10 mouse cellular contexts compared by ENCODE assay signal in genomic region chr5:148756246-148756930, GRCm38 (mm10).
A peak's percentile ranks its signal among the peaks of the same experiment; 100 is the strongest.
DNase-seq lines count a peak whose midpoint lies in the region; ATAC-seq and TF ChIP-seq lines count a peak whose summit lies in the region.
"Had no signal": no experiment of that assay in that cellular context is flagged by ENCODE, and none has a peak within 500 bp of the region (broad histone marks: within the 10 kb centered on the region; RNA-seq: fewer than 3 reads in every experiment).

No protein-coding gene starts in this region.

- ATAC-seq in forebrain, postnatal 0 days, result no peak
- no peak for ATAC-seq in megakaryocyte, adult 5-6 weeks (ENCODE audit: poor library complexity, severe bottlenecking)
- ATAC-seq in granulocyte monocyte progenitor cell, adult 5-6 weeks (replicated peaks; ENCODE audit: poor library complexity, severe bottlenecking), result no peak

- WGBS in forebrain, postnatal 0 days, result 89% methylated on average over 16 of the region's 16 CpGs
- 84% methylated on average over 16 of the region's 16 CpGs for WGBS in forebrain, embryonic 10.5 days

- H3K9ac ChIP-seq in forebrain, postnatal 0 days, result no peak overlapping the region
- H3K9ac ChIP-seq: midbrain, embryonic 13.5 days had no signal

- H3K4me1 ChIP-seq in forebrain, postnatal 0 days (ENCODE audit: insufficient read depth), result no peaks in the 10 kb centered on the region
- peaks cover 18% of the 10 kb centered on the region for H3K4me1 ChIP-seq in forebrain, embryonic 10.5 days

- no peaks in the 10 kb centered on the region for H3K36me3 ChIP-seq in forebrain, postnatal 0 days (ENCODE audit: insufficient read depth)
- H3K36me3 ChIP-seq in forebrain, embryonic 10.5 days (replicated peaks), result no peaks in the 10 kb centered on the region
- H3K36me3 ChIP-seq: midbrain, embryonic 13.5 days had no signal

- H3K27ac ChIP-seq in forebrain, postnatal 0 days (ENCODE audit: low read depth, low read length), result no peak overlapping the region
- H3K27ac ChIP-seq in forebrain, embryonic 10.5 days, result no peak overlapping the region
- H3K27ac ChIP-seq: midbrain, embryonic 13.5 days had no signal

- H3K4me2 ChIP-seq in forebrain, postnatal 0 days (ENCODE audit: low read depth), result no peak overlapping the region
- H3K4me2 ChIP-seq: heart, embryonic 11.5 days; midbrain, embryonic 13.5 days had no signal

- no peaks in the 10 kb centered on the region for H3K27me3 ChIP-seq in forebrain, postnatal 0 days (ENCODE audit: insufficient read depth, low read length)
- no peaks in the 10 kb centered on the region for H3K27me3 ChIP-seq in forebrain, embryonic 10.5 days (ENCODE audit: poor library complexity, severe bottlenecking)
- H3K27me3 ChIP-seq: midbrain, embryonic 13.5 days had no signal

- no peaks in the 10 kb centered on the region for H3K9me3 ChIP-seq in forebrain, postnatal 0 days (ENCODE audit: low read length)
- H3K9me3 ChIP-seq in forebrain, embryonic 10.5 days, result peaks cover 11% of the 10 kb centered on the region; the same call in 1 of the 2 replicates
- H3K9me3 ChIP-seq: midbrain, embryonic 13.5 days had no signal

- no peak overlapping the region for H3K4me3 ChIP-seq in forebrain, postnatal 0 days (ENCODE audit: low read depth, low read length)
- no peak overlapping the region for H3K4me3 ChIP-seq in forebrain, embryonic 10.5 days
- H3K4me3 ChIP-seq: midbrain, embryonic 13.5 days had no signal

- peak; percentile 48 for TF ChIP-seq CTCF in forebrain, postnatal 0 days (IDR thresholded peaks at IDR 0.05; ENCODE audit: low read depth)

- DNase-seq in forebrain, postnatal 0 days, result no peak
- no peak for DNase-seq in forebrain, embryonic 10.5 days (ENCODE audit: extremely low spot score, low spot score)
- peak; percentile 56 for DNase-seq in thymus, postnatal 4 days
- DNase-seq in thymus, postnatal 36 days, result no peak
- peak; percentile 55 to 80 for DNase-seq in kidney, postnatal 36 days
- DNase-seq in left cerebral cortex, adult 9 months (ENCODE audit: low spot score in 2 of 2), result no peak

Comparison
In these comparisons a context has a peak if more than half of its experiments do, and no peak if none do; other contexts are left out.
1. DNase-seq: peak in thymus, postnatal 4 days (single experiment) and kidney, postnatal 36 days (2 of 2); none in forebrain, postnatal 0 days (single experiment), forebrain, embryonic 10.5 days (single experiment), thymus, postnatal 36 days (0 of 2) and left cerebral cortex, adult 9 months (0 of 2).